Mouse (Mus musculus) testis, adult 2 months (tissue): ENCODE results near the gene Cdk15.

Experiments used
- CTCF ChIP-seq: fragments of 200-500 bp; IDR thresholded peaks from 2 replicates; pipeline ENCODE4 v1.5.1; 2012; ENCODE audit warnings: low read depth, mild to moderate bottlenecking, inconsistent platforms, low read length, moderate library complexity; ENCODE audit not compliant: control insufficient read depth, insufficient read depth, insufficient replicate concordance
- POLR2A ChIP-seq: fragments of 200-500 bp; IDR thresholded peaks from 2 replicates; pipeline ENCODE4 v1.6.1; 2012; ENCODE audit warnings: low read depth, mild to moderate bottlenecking, inconsistent platforms, low read length, moderate library complexity; ENCODE audit not compliant: control insufficient read depth

GRCm38 (mm10) chr1:59268931-59269330, 12.2 kb downstream of the Cdk15 start:
- no peak for TF ChIP-seq POLR2A
- 0 out of 2 replicates have a peak, but pooled peaks have one; percentile 5 for TF ChIP-seq CTCF
